Mouse (Mus musculus) E14TG2a.4 (cell line): ENCODE results near the gene Hcrtr2.

Source experiments
- CTCF ChIP-seq: conservative IDR thresholded peaks from 2 replicates; pipeline ENCODE4 v1.5.1; 2014; ENCODE audit warnings: low read length
- POU5F1 ChIP-seq: IDR thresholded peaks from 2 replicates; pipeline ENCODE4 v1.6.1; 2014; ENCODE audit warnings: low read length, borderline replicate concordance

DNA sequence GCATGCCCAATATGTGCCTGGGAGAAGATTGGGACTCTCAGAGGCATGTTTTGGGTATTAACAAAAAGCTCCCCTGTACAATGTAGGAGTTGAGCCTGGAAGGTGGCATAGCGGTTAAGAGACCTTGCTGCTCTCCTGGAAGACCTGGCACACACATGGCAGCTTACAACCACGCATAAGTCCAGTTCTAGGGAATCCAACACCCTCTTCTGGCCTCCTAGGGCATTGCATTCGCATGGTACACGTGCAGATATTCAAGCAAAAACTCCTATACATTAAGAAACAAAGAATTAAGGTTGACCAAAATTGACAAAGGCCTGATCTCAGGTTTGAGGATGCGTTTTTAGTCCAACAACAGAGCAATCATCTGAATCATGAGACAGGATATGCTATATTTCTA is 32.3 kb downstream of the Hcrtr2 start:
- TF ChIP-seq CTCF, result peak; percentile 59
- TF ChIP-seq POU5F1, result no peak
